Mouse (Mus musculus) thymus, postnatal 25 days (tissue): ENCODE measurements at regions not wholly inside any gene's neighbourhood (a gene's known extent, or its start where the extent isn't known, plus 50 kb on each side); places are given as distances from the start of the nearest gene placed in this dataset.

Experiments
- DNase-seq: peaks from one replicate; pipeline ENCODE4 v3.0.0; 2022

DNA sequence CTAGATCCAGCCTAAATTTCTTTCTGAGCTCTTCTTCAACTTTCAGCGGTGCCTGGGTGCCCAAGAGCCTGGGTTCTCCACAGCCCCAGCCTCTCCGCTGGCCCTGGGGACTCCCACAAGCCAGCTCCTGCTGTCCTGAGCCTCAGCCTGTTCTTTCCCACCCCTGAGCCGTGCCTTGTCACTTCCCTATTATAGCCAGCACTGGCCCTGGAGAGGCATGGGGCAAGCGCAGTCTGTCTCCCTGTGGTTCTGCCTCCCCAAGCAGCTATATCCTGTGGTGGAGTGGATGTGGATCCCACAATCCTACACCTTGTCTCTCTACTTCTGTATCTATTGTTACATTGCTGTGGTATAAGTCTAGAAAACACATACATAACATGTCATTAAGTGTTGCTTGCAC lies 128.6 kb upstream of the Hgf start:
- no peak for DNase-seq

GRCm38 (mm10) chr5:16425302-16425701 lies 128.0 kb upstream of the Hgf start:
- no peak for DNase-seq

DNA sequence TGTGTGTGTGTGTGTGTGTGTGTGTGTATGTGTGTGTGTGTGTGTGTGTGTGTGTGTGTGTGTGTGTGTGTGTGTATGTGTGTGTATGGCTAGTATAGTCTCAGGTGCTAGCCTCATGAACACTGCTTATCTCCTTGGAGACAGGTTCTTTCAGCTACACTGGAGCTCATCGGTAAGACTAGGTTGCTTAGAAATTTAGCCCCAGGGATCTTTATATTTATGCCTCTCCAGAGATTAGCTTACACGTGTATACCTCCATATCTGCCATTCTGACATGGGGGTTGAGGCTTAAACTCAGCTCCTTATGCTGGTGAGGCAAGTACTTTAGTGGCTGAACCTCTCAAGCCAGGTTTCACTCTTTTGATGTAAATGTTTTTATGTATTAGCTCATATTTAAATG lies 127.0 kb upstream of the Hgf start:
- no peak for DNase-seq

- DNase-seq: no peak
Observed at GRCm38 (mm10) chr5:16434586-16434985, 118.7 kb upstream of the Hgf start.

DNA sequence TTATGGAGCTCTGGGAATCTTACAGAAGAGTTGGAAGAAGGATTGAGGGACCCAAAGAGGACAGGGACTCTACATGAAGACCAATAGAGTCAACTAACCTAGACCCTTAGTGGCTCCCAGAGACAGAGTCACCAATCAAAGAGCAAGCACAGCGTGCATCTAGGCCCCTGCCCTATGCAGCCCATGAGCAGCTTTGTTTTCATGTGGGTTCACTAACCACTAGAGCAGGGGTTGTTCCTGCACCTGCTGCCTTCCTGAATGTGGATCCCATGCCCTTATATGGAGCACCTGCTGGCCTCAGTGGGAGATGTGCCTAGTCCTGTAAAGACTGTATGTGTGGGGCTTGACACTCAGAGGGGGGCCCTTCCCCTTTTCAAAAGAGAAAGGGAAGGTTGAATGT lies 108.2 kb upstream of the Hgf start:
- peak; percentile 20 for DNase-seq

- DNase-seq: no peak
Observed at GRCm38 (mm10) chr5:16446977-16447376, 106.3 kb upstream of the Hgf start.

GRCm38 (mm10) chr5:16461795-16462194 lies 91.5 kb upstream of the Hgf start:
- DNase-seq: no peak

- no peak for DNase-seq
Observed at GRCm38 (mm10) chr5:16466266-16466665, 87.0 kb upstream of the Hgf start.

DNA sequence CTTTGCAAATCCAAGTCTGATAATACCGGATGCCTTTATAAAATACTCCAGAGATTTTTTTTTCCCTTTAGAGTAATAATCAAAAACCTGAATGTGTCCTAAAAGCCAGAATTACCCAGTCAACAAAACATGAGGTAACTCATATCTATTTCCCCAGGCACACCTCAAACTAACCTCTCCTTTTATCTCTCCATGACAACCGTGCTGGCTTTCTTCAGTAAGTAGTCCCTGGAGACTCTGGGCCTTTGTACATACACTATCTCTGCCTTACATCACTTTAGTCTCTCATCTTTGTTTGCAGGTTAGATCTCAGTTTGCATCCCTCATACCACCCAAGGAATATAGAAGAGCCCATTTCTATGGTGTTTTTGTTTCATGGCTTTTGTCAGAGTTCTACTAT lies 84.7 kb upstream of the Hgf start:
- no peak for DNase-seq

- no peak for DNase-seq
Observed at GRCm38 (mm10) chr5:16469221-16469620, 84.1 kb upstream of the Hgf start.

- peak; percentile 52 for DNase-seq
Observed at GRCm38 (mm10) chr5:16469644-16470275, 83.5 kb upstream of the Hgf start.

- no peak for DNase-seq
Observed at GRCm38 (mm10) chr5:16470366-16470982, 82.8 kb upstream of the Hgf start.

- DNase-seq: no peak
Observed at GRCm38 (mm10) chr5:16487969-16488368, 65.3 kb upstream of the Hgf start.

- no peak for DNase-seq
Observed at GRCm38 (mm10) chr5:16489803-16490202, 63.5 kb upstream of the Hgf start.

- no peak for DNase-seq
Observed at GRCm38 (mm10) chr5:16499891-16500290, 53.4 kb upstream of the Hgf start.
